In the genomic region with DNA sequence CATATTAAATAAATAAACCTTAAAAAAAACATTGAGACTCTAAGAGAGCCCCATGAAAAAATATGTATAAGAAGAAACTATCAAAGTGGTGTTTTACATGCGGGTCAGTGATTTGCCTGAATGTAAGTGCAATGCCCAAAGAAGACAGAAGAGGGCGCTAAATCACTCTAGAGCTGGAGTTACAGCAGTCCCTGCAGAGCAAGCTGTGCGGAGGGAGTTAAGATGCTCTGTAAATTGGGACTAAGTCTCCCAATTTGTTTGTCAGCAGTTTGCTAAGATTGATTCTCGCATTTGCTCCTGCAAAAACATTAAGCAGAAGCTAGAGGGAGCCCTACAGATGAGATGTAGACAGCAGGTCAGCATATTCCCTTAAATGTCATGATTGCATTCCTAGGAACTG, we compare ENCODE assay signal across 10 mouse cellular contexts. TPM values are rescaled to one million over a fixed set of nuclear protein-coding genes. Genes with fewer than 3 reads are reported as not detected.
A peak's percentile ranks its signal among the peaks of the same experiment; 100 is the strongest.
DNase-seq lines count a peak whose midpoint lies in the region; ATAC-seq and TF ChIP-seq lines count a peak whose summit lies in the region.
"Had no signal": no experiment of that assay in that cellular context is flagged by ENCODE, and none has a peak within 500 bp of the region (broad histone marks: within the 10 kb centered on the region; RNA-seq: fewer than 3 reads in every experiment).

No protein-coding gene starts in this region.

- WGBS in hindbrain, postnatal 0 days, result 79% methylated on average over 4 of the region's 4 CpGs
- 77% methylated on average over 4 of the region's 4 CpGs for WGBS in hindbrain, embryonic 10.5 days
- WGBS in spleen, adult 2 months, result 71% methylated on average over 4 of the region's 4 CpGs
- 77% methylated on average over 4 of the region's 4 CpGs for WGBS in midbrain, embryonic 13.5 days

- DNase-seq in hindbrain, postnatal 0 days (ENCODE audit: low spot score), result peak; percentile 29
- DNase-seq in hindbrain, embryonic 10.5 days (ENCODE audit: low spot score), result no peak
- peak; percentile 30 for DNase-seq in brain, embryonic 14.5 days (ENCODE audit: low read depth)
- DNase-seq in layer of hippocampus, postnatal 10 days (ENCODE audit: low spot score in 2 of 2), result peak; percentile 28 to 36
- peak; percentile 32 to 37 for DNase-seq in spleen, adult 2 months (ENCODE audit: low read depth in 1 of 2, low spot score in 2 of 2)
- DNase-seq in ovary, postnatal 10 days (ENCODE audit: low spot score), result no peak

- H3K9ac ChIP-seq in hindbrain, postnatal 0 days (replicated peaks; ENCODE audit: low read length), result no peak overlapping the region
- no peak overlapping the region for H3K9ac ChIP-seq in midbrain, embryonic 13.5 days (replicated peaks)

- TF ChIP-seq CTCF in hindbrain, postnatal 0 days (IDR thresholded peaks at IDR 0.05; ENCODE audit: low read depth), result peak; percentile 35
- TF ChIP-seq CTCF in E14TG2a.4 (conservative IDR thresholded peaks at IDR 0.05; ENCODE audit: low read length), result peak; percentile 47
- TF ChIP-seq CTCF in brain, embryonic 14.5 days (IDR thresholded peaks at IDR 0.05; ENCODE audit: borderline replicate concordance, extremely low read depth, insufficient read depth, insufficient read length), result peak; percentile 27; the same call in 1 of the 2 replicates
- TF ChIP-seq CTCF in spleen, adult 2 months (IDR thresholded peaks at IDR 0.05; ENCODE audit: extremely low read depth, insufficient read depth, insufficient read length, insufficient replicate concordance), result peak; percentile 35; the same call in 1 of the 2 replicates

- no peaks in the 10 kb centered on the region for H3K36me3 ChIP-seq in hindbrain, postnatal 0 days (ENCODE audit: insufficient read depth, low read length)
- no peaks in the 10 kb centered on the region for H3K36me3 ChIP-seq in hindbrain, embryonic 10.5 days
- 0 out of 2 replicates have a peak, but pooled peaks cover 3% of the 10 kb centered on the region for H3K36me3 ChIP-seq in E14TG2a.4 (ENCODE audit: insufficient read depth, low read length)
- no peaks in the 10 kb centered on the region for H3K36me3 ChIP-seq in spleen, adult 2 months (ENCODE audit: control insufficient read depth, insufficient read depth, low read length)
- no peaks in the 10 kb centered on the region for H3K36me3 ChIP-seq in midbrain, embryonic 13.5 days

- H3K4me2 ChIP-seq in hindbrain, postnatal 0 days (ENCODE audit: low read depth, low read length), result no peak overlapping the region
- no peak overlapping the region for H3K4me2 ChIP-seq in midbrain, embryonic 13.5 days (replicated peaks)

- no peak overlapping the region for H3K4me3 ChIP-seq in hindbrain, postnatal 0 days (ENCODE audit: low read length)
- no peak overlapping the region for H3K4me3 ChIP-seq in hindbrain, embryonic 10.5 days
- no peak overlapping the region for H3K4me3 ChIP-seq in E14TG2a.4 (replicated peaks; ENCODE audit: low read length)
- no peak overlapping the region for H3K4me3 ChIP-seq in spleen, adult 2 months (ENCODE audit: extremely low read depth, insufficient read depth, insufficient read length)
- no peak overlapping the region for H3K4me3 ChIP-seq in midbrain, embryonic 13.5 days (replicated peaks)
- H3K4me3 ChIP-seq: megakaryocyte, embryonic 14.5 days had no signal

- H3K9me3 ChIP-seq in hindbrain, postnatal 0 days (ENCODE audit: low read length), result no peaks in the 10 kb centered on the region; the same call in 1 of the 2 replicates
- peaks cover 5% of the 10 kb centered on the region for H3K9me3 ChIP-seq in hindbrain, embryonic 10.5 days
- H3K9me3 ChIP-seq in E14TG2a.4 (ENCODE audit: low read length), result peaks cover 25% of the 10 kb centered on the region
- H3K9me3 ChIP-seq in midbrain, embryonic 13.5 days, result no peaks in the 10 kb centered on the region

- no peaks in the 10 kb centered on the region for H3K27me3 ChIP-seq in hindbrain, postnatal 0 days (ENCODE audit: insufficient read depth, low read length)
- H3K27me3 ChIP-seq in hindbrain, embryonic 10.5 days (ENCODE audit: insufficient read depth, poor library complexity, severe bottlenecking), result no peaks in the 10 kb centered on the region
- H3K27me3 ChIP-seq in E14TG2a.4 (ENCODE audit: insufficient read depth, low read length), result no peaks in the 10 kb centered on the region
- no peaks in the 10 kb centered on the region for H3K27me3 ChIP-seq in spleen, adult 2 months (ENCODE audit: control insufficient read depth, insufficient read depth, low read length)
- H3K27me3 ChIP-seq in midbrain, embryonic 13.5 days, result no peaks in the 10 kb centered on the region

- no peak overlapping the region for H3K27ac ChIP-seq in hindbrain, postnatal 0 days
- no peak overlapping the region for H3K27ac ChIP-seq in hindbrain, embryonic 10.5 days
- H3K27ac ChIP-seq in spleen, adult 2 months (ENCODE audit: insufficient read depth, low read length), result no peak overlapping the region
- H3K27ac ChIP-seq in midbrain, embryonic 13.5 days, result no peak overlapping the region

- 0 out of 2 replicates have a peak, but pooled peaks cover 3% of the 10 kb centered on the region for H3K4me1 ChIP-seq in hindbrain, postnatal 0 days (ENCODE audit: insufficient read depth, low read length)
- peaks cover 22% of the 10 kb centered on the region for H3K4me1 ChIP-seq in hindbrain, embryonic 10.5 days (replicated peaks)
- H3K4me1 ChIP-seq in E14TG2a.4 (replicated peaks; ENCODE audit: low read depth, low read length), result peaks cover 47% of the 10 kb centered on the region
- H3K4me1 ChIP-seq in spleen, adult 2 months (ENCODE audit: control insufficient read depth, insufficient read depth, insufficient read length), result peaks cover 7% of the 10 kb centered on the region; the same call in 1 of the 2 replicates
- peaks cover 4% of the 10 kb centered on the region; the same call in 1 of the 2 replicates for H3K4me1 ChIP-seq in midbrain, embryonic 13.5 days (replicated peaks)

- ATAC-seq in hindbrain, postnatal 0 days, result no peak
- no peak for ATAC-seq in midbrain, embryonic 13.5 days

- no peak for TF ChIP-seq POLR2A in brain, embryonic 14.5 days (IDR thresholded peaks at IDR 0.05; ENCODE audit: borderline replicate concordance, extremely low read depth, insufficient read depth, insufficient read length, poor library complexity, severe bottlenecking)
- TF ChIP-seq POLR2A in spleen, adult 2 months (IDR thresholded peaks at IDR 0.05; ENCODE audit: low read depth, low read length), result no peak

RNA-seq across cellular contexts. Expression of a gene that starts 37.3 kb away (rescaled TPM):
- 0.16 TPM in 1 of 2 replicates, not detected in the other for total RNA-seq in hindbrain, postnatal 0 days (2014; rRNA removed)
- polyA plus RNA-seq in hindbrain, postnatal 0 days (2015; fragmentation: Nextera tagmentation; extraction: Ambion mirVana), result 0.14 and 0.21 TPM in 2 replicates
- not detected in 2 replicates for polyA plus RNA-seq in hindbrain, embryonic 10.5 days (2016; fragmentation: Nextera tagmentation; extraction: Ambion mirVana)
- polyA plus RNA-seq in brain, embryonic 14.5 days (2012; rRNA removed), result not detected in 2 replicates
- total RNA-seq in layer of hippocampus, postnatal 10 days (2021), result under 1 TPM; 0.30 to 0.40 TPM
- not detected in 2 replicates for polyA plus RNA-seq in spleen, adult 2 months (2012; rRNA removed)
- polyA plus RNA-seq in midbrain, embryonic 13.5 days (2015; fragmentation: Nextera tagmentation; extraction: Ambion mirVana), result not detected in 2 replicates
- total RNA-seq: hematopoietic stem cell, adult 5-6 weeks had no signal

RNA-seq across cellular contexts. Expression of a gene that starts 38.1 kb away (rescaled TPM):
- total RNA-seq in hindbrain, postnatal 0 days (2014; rRNA removed), result 37.9 and 40.4 TPM in 2 replicates
- polyA plus RNA-seq in hindbrain, postnatal 0 days (2015; fragmentation: Nextera tagmentation; extraction: Ambion mirVana), result 36.2 and 37.3 TPM in 2 replicates
- polyA plus RNA-seq in hindbrain, embryonic 10.5 days (2016; fragmentation: Nextera tagmentation; extraction: Ambion mirVana), result 22.6 and 23.6 TPM in 2 replicates
- polyA plus RNA-seq in brain, embryonic 14.5 days (2012; rRNA removed), result 29.0 and 29.4 TPM in 2 replicates
- 10 to 100 TPM; 53.5 to 58.7 TPM for total RNA-seq in layer of hippocampus, postnatal 10 days (2021)
- polyA plus RNA-seq in spleen, adult 2 months (2012; rRNA removed), result 27.3 and 32.1 TPM in 2 replicates
- polyA plus RNA-seq in midbrain, embryonic 13.5 days (2015; fragmentation: Nextera tagmentation; extraction: Ambion mirVana), result 21.4 and 23.2 TPM in 2 replicates

Comparison
In these comparisons a context has a peak if more than half of its experiments do, and no peak if none do; other contexts are left out.
1. DNase-seq: peak in hindbrain, postnatal 0 days (single experiment), brain, embryonic 14.5 days (single experiment), layer of hippocampus, postnatal 10 days (2 of 2) and spleen, adult 2 months (2 of 2); none in hindbrain, embryonic 10.5 days (single experiment) and ovary, postnatal 10 days (single experiment).
2. Peak in every context shown above with its lines, with median percentiles within 50 percentile points of each other: CTCF ChIP-seq.